Mouse (Mus musculus) ES-CJ7 (cell line): ENCODE results near the gene Smarcal1.

Source experiments
- DNase-seq: peaks from one replicate; pipeline ENCODE4 v3.0.0; 2011; ENCODE audit warnings: low read depth, low spot score

Smarcal1 gene

DNA sequence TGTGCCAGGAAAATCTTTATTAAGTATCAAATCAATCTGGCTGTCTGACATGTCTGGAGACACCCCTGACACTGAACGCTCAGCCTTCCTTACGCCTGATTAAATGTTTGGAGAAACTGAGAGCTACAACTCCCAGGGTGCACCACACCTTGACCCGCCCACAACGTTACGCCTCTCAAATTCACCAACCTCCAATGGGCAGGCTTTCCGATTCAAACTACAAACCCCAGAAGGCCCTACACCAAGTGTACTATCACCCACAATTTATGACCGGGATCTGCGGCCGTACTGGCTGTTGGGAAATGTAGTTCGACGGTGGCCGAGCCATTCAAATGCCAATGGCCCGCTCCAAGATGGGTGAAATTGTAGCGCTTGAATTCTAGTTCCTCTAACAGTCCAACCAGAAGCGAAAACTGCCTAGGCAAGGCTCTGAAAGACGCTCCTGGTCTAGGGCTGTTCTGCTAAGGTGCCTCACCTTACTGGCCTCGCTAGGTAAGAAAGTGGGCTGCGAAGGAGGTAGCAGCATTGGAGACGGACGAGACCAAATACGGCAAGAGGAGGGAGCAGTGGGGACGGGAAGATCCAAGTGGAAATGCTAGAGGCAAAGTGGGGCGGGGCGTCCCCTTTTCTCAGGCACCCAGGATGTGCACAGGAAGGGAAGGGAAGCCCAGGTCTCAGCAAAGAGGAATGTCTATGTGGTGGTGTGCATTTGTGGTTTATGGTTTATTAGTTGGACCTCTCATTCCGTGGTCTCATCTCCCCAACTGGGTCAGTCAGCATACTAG, at the start of gene Smarcal1:
Gene Smarcal1 (plus strand): TSS at position 305 of the 785 bp plus-strand sequence.
- peak; percentile 99 for DNase-seq

DNA sequence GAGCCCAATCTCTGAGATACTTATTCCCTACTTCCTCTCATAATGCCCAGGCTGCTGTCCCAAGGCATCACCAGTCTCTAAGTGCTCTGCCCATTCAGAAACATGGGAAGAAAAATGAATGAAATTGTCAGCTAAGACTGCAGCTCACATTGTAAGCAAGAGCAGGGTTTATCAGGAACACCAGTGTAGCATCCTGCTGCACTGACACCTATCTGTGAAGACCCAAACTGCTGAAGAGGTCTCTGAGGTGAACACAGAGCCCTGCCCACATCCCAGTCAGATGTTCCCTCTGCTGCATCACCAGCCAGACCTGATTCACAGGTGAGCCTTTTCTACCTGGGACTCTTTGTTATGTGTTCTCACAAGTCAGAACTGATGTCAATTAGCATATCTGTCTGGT, 49.6 kb upstream of the Smarcal1 start:
- peak; percentile 16 for DNase-seq

DNA sequence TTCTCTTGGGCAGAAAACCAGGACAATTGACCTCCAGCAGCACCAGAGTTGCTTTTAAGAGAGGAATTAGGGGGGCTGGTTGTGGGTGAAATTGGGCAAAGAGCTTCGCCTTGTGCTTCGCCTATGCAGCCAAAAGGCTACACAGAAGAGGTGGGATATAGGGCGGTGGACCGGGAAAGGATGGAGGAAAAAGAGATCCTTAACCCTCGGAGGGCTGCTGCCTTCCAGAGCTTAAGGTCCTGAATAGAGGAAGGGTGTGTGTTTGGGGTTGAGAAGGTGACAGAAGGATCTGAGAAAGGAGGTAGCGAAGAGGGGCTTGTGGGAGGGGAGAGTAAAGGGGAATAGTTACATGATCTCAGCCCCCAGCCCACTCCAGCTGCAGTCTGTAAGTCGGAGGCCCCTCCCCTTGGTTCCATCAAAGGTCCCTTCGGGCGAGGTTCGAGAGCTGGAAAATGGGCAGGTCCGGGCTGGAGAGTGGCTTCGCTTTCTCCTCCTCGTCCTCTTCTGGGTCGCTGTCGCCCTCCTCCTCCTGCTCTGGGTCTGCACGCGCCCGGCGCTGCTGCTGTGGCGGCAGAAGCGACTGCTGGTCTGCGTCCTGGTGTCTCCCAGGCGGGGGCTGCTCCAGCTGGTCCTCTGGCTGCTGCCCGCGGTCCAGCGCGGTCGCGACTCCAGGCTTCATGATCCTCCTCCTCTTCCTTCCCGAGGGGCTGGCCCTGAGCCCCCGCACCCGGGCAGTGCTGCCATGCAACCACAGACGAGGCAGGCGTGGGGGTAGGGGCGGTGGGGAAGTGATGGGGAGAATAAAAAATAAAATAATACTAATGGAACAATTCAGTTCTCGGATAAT, 47.1 kb upstream of the Smarcal1 start:
- DNase-seq, result peak; percentile 8

DNA sequence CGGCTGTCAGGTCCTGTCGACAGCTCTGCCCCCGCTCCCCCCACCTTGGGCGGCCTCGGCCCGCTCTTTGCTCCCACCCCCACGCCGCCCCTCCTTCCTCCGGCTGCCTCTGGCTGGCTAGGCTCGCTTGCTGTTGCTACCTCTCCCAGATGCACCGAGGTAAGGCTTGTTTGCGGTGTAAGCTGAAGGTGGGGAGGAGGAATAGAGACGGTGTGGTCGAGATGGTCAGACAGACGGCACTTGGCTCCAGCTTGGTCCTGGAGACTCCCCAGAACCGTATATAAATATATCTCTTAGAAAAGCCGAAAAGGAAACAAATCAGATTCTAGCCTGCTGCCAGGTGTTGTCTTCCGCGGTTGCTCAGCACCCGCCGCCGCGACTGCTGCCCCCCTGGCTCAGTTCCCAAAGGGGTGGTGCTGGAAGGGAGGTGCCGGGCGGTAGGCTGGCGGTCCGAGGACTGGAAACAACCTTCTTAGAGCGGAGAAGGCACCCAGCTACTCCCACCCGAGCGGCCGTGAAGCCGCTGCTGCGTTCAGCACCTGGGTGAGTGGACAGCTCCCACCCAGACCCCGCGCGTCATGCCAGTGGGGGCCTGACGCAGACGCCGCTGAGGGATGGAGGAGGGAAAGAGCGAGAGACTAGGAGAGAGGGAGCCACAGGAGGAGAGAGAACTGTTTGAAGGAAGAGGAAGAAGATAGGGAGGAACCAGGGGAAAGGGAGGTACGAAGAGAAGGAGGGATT, 46.3 kb upstream of the Smarcal1 start, which contains the start of gene March4:
Gene March4 (minus strand): TSS at position 320 of the 741 bp plus-strand sequence.
- DNase-seq, result peak; percentile 76

DNA sequence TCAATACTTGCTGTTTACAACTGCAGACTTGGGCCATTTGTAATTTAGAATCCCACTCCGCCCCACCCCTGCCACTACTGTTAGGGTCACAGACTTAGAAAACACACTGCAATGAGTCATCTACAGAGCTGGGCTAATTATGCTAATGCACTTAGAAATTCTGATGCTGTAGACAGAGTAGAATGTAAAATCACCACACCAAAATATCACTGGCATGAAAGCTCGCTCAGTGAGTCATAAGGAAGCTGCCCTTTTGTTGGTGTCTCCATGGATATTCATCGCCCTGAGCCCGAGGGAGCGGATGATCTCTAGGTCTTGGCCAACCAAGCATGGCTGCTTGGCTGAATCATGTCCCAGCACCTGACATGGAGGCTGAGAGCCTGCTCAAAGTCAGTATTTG, 44.8 kb upstream of the Smarcal1 start:
- DNase-seq, result no peak

DNA sequence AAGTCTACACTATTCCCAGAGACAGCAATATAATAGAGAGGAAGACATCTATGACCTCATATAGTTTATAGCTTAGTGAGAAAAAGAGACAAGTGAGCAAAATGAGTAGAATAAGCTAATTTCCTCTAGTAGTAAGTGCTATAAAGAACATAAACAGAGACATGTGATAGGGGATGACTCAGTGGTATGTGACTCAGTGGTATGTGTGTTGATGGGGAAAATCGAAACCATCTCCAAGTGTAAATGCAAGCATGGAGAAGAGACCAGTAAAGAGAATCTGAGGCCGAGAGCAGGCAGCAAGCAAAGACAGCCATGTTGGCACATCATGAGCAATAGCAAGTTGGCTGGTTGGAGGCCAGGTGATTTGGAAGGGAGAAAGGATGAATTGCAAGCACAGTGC, 32.7 kb upstream of the Smarcal1 start:
- no peak for DNase-seq

DNA sequence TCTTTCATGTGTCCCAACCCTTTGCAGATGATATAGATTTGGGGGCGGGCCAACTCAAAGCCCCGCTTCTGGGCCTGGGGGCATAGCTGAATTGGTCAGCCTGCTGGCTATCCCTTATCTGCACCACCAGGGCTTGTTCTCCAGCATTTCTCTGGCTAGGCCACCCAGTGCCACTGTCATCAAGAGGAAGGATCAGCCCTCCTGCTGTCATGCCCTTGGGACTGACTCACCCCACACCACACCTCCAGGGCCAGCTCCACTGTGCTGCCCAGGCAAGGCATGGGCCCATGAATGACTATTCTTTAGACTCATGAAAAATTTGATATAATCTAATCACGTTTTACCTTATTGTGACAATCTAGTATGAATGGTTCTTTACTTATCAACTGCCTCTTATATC, 26.6 kb upstream of the Smarcal1 start:
- no peak for DNase-seq

DNA sequence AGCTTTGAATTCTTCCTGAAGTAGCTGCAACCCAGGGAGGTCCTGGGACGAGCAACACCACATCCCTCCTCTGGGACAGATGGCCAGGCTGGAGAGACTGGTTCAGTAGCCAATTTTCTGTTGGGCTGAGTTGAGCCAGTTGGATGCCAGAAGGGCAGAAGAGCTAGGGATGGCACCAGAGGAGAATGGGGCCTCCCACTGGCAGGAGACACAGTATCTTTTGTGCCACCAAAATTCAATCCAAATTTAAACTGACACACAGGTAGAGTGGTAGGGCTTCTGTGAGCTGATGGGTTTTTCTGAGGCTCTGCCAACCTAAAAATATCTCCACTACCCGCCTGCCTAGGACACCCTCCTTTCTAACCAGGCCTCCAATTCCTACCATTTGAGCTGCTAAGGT, 24.4 kb upstream of the Smarcal1 start:
- no peak for DNase-seq

DNA sequence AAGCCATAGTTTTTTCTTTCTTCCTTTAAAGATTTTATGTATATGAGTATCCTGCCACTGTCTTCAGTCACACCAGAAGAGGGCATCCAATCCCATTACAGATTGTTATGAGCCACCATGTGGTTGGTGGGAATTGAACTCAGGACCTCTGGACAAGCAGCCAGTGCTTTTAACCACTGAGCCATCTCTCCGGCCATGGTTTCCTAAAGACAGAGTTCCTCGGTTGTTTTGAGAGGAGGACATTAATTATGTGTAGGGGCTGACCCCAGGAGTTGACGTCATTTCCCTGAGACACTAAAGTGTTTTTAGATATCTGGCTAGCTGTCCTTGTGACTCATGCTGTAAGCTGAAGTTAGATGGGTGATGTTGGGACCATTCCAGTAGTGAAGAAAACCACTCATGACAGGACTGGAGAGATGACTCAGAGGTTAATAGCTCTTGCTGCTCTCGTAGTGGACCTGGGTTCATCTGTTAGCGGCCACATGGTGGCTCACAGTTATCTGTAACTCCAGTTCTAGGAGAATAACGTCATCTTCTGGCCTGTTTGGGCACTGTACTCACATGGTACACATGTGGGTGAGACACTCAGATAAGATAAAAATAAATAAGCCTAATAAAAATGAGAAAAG, 18.6 kb upstream of the Smarcal1 start:
- DNase-seq, result peak; percentile 21

DNA sequence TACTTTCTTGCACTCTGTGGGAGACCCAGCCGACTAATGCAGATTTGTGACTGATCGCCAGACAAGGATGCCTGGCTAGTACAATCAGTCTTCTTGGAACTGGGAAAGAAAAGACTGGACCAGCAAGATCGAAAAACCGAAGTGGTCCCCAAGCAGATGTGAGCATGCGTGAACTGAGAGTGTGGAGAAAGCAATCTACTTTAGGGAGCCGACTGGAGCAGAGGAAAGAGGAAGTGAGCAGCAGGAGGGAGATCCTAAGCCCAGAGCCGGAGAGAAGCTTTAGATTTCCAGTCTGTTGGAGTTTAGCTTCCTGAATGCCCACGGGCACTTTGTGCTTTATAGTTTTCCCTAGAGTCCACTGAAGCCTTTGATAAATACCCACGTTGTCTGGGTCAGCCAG, 16.0 kb upstream of the Smarcal1 start:
- DNase-seq, result no peak

DNA sequence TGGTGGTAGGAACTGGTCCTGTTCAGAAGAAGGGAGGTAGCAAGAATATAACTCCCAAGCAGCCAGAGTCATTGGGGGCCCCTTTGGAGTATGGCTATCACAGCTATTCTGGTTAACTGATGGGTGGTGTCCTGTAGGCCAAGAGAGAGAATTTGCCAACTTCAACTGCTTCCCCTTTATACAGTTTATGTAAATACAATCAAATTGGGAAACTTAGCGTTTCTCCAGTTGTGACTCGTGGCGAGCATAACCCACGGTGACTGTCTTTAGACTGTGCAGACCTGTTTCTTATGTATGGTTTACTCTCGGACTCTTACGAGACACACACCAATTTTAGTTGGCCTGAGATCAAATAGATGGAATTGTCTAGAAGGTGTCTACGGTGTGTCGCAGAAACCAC, 14.3 kb upstream of the Smarcal1 start:
- no peak for DNase-seq

DNA sequence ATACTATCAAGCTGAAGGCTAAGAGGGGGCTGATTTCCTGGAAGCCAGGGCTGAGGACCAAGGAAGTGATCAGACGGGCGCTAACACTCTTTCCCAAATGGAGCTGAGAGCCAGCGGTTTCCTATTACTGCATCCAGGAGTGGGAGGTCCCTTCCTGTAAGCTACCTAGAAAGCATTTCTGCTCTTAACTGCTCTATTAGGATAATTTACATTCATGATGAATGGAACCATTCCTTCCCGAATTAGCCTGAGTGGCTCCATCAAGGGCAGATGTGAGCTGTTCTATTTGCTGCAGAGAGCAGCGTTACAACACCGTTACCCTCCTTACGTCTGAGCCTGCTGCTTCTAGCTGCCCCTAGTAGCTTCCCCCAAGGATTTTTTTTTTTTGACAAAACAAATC, 9.0 kb upstream of the Smarcal1 start:
- DNase-seq, result peak; percentile 52

DNA sequence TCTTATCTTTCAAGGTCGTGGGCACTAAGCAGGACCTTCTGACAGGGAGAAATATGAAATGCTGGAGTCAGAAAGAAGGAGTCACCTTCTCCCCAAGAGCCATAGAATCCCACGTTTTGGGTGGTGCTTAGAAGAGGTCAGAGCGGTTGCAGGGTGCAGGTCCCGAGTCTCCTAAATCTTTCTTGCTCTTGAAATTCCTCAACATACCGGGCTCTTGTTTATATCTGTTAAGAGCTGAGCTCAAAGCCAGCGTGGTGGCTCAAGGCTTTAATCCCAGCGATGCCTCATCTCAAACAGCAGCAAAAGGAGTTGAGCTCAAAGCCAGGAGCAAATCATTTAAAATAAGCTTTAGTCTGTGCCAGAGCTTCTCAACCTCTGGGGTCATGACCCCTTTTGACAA, 8.4 kb upstream of the Smarcal1 start:
- DNase-seq, result no peak

DNA sequence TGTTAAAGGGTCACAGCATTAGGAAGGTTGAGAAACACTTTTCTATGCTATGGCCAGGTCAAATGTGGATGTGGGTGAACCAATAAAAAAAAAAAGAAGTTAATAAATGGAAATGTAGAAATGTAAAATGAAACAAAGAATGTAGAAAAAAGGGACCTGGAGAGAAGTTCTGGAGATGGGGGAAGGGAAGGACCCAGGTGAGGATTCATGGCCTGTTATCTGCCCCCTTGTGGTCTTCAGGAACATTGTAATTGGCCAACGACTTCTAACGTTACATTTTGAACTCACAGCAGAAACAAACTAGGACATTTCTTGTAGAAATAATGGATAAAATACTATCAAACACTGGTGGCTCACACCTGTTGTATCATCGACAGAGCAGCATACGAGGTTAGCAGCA, 7.9 kb upstream of the Smarcal1 start:
- peak; percentile 58 for DNase-seq

DNA sequence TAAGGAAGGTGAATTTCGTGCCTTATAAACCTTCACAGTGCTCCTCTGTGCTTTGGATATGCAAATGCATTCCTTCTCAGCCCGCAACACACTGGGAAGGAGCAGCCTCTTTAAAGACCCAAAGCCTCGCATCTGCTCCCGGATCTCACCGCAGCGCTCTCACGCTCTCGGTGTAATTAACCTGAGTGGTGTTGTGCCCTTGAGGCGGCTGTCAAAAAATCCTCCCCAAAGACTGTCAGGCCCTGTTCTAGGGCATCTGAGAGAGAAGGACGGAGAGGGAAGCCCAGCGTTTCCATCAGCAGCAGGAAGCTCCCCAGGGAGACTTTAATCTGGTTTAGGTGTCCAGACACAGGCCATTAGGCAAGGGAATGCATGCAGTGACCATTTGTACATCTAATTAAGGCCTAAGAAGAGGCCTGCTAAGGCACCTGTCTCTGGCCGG, 5.5 kb upstream of the Smarcal1 start:
- peak; percentile 61 for DNase-seq

DNA sequence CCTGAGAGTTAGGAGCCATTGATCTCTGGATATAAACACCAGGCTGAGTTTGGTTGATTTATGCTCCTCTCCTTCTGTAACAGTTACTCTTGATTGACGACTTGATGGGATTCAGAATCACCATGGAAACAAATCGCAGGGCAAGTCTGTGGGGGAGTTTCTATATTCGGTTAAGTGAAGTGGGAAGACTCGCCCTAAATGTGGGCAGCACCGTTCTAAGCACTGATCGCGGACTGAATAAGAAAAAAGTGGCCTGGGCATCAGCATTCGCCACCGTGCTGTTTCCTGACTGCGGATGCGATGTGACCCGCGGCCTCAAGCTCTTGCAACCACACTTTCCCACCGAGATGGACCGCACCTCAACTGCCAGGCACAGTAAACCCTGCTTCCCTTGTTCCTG, 4.7 kb upstream of the Smarcal1 start:
- no peak for DNase-seq

DNA sequence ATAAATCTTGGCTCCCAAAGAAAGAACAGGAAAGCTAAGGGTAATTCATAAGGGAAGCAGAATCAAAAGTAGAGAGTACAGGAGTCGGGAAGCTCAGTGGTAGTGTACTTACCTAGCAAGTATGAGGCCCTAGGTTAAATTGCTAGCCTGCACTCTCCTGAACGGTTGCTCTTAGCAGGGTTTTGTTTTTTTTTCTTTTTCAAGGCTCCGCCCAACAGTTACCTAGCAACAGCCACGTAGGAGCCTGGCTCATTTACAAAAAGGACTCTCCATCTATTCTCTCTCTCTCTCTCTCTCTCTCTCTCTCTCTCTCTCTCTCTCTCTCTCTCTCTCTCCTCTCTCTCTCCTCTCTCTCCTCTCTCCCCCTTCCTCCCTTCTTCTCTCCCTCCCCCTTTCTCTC, 4.2 kb upstream of the Smarcal1 start:
- peak; percentile 70 for DNase-seq

DNA sequence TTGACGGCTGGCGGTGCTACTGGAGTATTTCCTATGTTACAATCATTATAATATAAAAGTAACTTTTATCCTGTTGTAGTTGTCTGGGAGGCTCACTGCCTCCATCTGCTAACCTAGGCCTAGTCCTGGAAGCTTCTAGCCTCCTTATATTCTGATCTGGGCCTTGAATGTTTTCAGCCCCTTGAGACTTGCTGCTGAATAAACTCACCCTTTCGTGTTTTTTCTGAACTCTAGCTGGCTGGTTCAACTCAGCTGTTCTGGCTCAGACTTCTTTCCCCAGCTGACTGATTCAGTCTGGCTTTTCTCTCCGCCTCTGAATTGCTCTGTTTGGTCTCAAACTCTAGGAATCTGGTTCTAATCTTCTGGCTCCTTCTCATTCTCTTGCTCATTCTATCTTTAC, 855 bp downstream of the Smarcal1 start:
- no peak for DNase-seq

DNA sequence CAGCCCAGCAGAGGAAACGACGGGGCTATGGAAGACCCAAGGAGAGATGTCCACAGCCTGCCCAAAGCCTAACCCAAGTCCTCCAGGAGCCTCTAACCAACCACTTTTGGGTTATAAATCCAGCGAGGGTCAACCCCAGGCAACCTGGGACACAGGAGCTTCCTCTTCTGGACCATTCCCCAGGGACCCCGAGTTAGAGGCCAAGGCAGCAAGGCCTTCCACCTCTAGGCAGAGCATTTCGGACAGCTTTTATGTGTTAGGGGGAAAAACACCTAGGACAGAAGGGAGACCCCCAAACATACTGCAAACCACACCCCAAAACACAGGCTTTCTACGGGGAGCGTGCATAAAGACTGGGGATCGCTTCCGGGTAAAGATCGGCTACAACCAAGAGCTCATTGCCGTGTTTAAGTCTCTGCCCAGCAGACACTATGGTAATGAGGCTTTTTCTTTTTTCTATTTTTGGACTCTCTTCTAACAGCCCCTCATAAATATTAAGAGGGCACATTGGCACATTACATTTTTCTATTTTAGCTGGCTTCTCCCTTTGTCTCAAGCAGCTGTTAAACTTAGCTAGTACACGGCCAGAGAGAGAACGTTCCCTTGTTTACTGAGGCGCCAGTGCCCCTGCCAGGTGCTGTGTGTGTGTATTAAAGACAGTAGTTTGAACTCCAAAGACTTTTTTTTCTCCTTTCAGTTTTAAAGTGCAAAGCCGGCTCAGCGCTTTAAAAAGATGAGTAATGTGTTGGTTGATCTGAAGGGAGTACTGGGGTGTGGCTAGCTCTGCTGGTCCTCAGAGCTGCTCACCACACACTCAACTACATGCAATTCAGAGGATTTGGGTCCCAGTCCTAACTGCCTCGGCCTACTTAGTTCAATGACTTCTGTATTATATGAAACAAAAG, 3.2 kb downstream of the Smarcal1 start:
- no peak for DNase-seq

DNA sequence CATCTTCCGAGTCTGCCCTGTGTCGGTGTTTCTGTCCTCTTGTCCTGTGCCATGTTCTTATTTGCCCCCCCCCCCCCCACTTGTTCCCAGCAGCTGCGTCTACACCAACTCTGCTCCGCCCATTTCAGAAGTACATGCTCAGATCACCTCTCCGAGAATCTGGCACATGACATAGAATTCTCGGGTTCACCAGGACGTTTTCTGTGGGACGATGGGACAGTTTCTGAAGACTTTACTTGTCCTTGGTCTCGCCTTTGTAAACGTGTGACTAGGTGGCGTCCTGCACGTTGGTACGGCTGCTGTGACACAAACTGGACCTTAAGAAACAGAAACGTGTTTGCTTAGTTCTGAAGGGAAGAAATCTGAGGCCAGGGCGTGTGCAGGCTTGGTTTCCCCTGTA, 4.5 kb downstream of the Smarcal1 start:
- no peak for DNase-seq

DNA sequence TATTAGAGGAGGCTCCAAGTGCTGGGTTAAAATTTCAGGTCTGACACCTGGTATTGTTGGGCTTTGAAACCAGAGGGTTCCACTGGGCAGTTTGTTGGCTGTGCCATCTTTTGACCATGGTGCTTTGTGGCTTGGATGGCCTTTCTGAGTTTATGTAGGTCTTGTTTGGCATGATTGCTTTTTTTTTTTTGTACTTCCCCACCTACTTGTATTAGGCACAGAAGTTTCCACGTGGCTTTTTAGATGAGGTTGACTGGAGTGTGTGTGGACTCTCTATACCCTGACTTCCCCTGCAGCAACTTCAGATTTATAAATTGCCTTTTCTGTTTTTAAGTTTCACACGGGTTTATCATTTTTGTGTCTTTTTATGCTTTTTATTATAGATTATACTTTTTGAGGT, 5.7 kb downstream of the Smarcal1 start:
- DNase-seq, result no peak
